In genomic region chr9:54356756-54357155, GRCm38 (mm10) we compare ENCODE assay signal across 20 mouse cellular contexts.
A peak's percentile ranks its signal among the peaks of the same experiment; 100 is the strongest.
DNase-seq lines count a peak whose midpoint lies in the region; ATAC-seq and TF ChIP-seq lines count a peak whose summit lies in the region.
"Had no signal": no experiment of that assay in that cellular context is flagged by ENCODE, and none has a peak within 500 bp of the region (broad histone marks: within the 10 kb centered on the region; RNA-seq: fewer than 3 reads in every experiment).

No protein-coding gene starts in this region.

- H3K4me2 ChIP-seq in forebrain, embryonic 13.5 days, result no peak overlapping the region
- H3K4me2 ChIP-seq in midbrain, postnatal 0 days (ENCODE audit: low read depth, low read length, poor library complexity, severe bottlenecking), result no peak overlapping the region
- H3K4me2 ChIP-seq: embryonic facial prominence, embryonic 12.5 days had no signal

- TF ChIP-seq CTCF in midbrain, postnatal 0 days (IDR thresholded peaks at IDR 0.05), result no peak

- H3K4me1 ChIP-seq in forebrain, embryonic 13.5 days, result no peaks in the 10 kb centered on the region
- no peaks in the 10 kb centered on the region for H3K4me1 ChIP-seq in midbrain, postnatal 0 days (ENCODE audit: insufficient read depth, low read length)
- H3K4me1 ChIP-seq: embryonic facial prominence, embryonic 10.5 days; embryonic facial prominence, embryonic 12.5 days had no signal

- H3K9me3 ChIP-seq in forebrain, embryonic 13.5 days (replicated peaks), result no peaks in the 10 kb centered on the region
- no peaks in the 10 kb centered on the region for H3K9me3 ChIP-seq in midbrain, postnatal 0 days (ENCODE audit: low read length)
- H3K9me3 ChIP-seq: embryonic facial prominence, embryonic 10.5 days; embryonic facial prominence, embryonic 12.5 days; G1E had no signal

- no peak overlapping the region for H3K4me3 ChIP-seq in forebrain, embryonic 13.5 days
- H3K4me3 ChIP-seq in midbrain, postnatal 0 days (ENCODE audit: low read depth, low read length), result no peak overlapping the region
- H3K4me3 ChIP-seq: embryonic facial prominence, embryonic 10.5 days; embryonic facial prominence, embryonic 12.5 days had no signal

- H3K36me3 ChIP-seq in forebrain, embryonic 13.5 days (ENCODE audit: poor library complexity, severe bottlenecking), result no peaks in the 10 kb centered on the region
- H3K36me3 ChIP-seq in midbrain, postnatal 0 days (ENCODE audit: insufficient read depth, low read length), result no peaks in the 10 kb centered on the region
- H3K36me3 ChIP-seq: embryonic facial prominence, embryonic 10.5 days; embryonic facial prominence, embryonic 12.5 days; G1E had no signal

- no peak overlapping the region for H3K27ac ChIP-seq in forebrain, embryonic 13.5 days
- H3K27ac ChIP-seq in midbrain, postnatal 0 days (ENCODE audit: low read depth, low read length), result no peak overlapping the region
- H3K27ac ChIP-seq: embryonic facial prominence, embryonic 10.5 days; embryonic facial prominence, embryonic 12.5 days had no signal

- ATAC-seq in forebrain, embryonic 13.5 days, result no peak
- ATAC-seq in midbrain, postnatal 0 days (ENCODE audit: low FRiP score), result no peak
- ATAC-seq: activated CD4-positive, CD25-positive, alpha-beta regulatory T cell, adult 4 months; forebrain, embryonic 14.5 days; forebrain, embryonic 16.5 days; Patski had no signal

- 93% methylated on average over 8 of the region's 8 CpGs for WGBS in forebrain, embryonic 13.5 days
- WGBS in midbrain, postnatal 0 days, result 96% methylated on average over 7 of the region's 8 CpGs

- no peaks in the 10 kb centered on the region for H3K27me3 ChIP-seq in forebrain, embryonic 13.5 days
- H3K27me3 ChIP-seq in midbrain, postnatal 0 days (ENCODE audit: insufficient read depth, low read length), result no peaks in the 10 kb centered on the region
- H3K27me3 ChIP-seq: embryonic facial prominence, embryonic 12.5 days; Patski had no signal

- DNase-seq in ES-CJ7 (ENCODE audit: low read depth, low spot score) (peak; percentile 32), R1 (ENCODE audit: low read depth, low spot score) (peak; percentile 62)
- DNase-seq in layer of hippocampus, postnatal 36 days, result no peak
- DNase-seq in midbrain, postnatal 0 days (ENCODE audit: low spot score), result no peak
- DNase-seq: adrenal gland, adult 8-10 months; adrenal gland, postnatal 14 days; adrenal gland, postnatal 36 days; cerebellum, adult 11-12 months; cerebellum, adult 2 months; cerebellum, adult 9-10 months; cerebellum, postnatal 10 days; cerebellum, postnatal 25 days had no signal

- no peak overlapping the region for H3K9ac ChIP-seq in forebrain, embryonic 13.5 days
- H3K9ac ChIP-seq in midbrain, postnatal 0 days (replicated peaks; ENCODE audit: low read length, poor library complexity, severe bottlenecking), result no peak overlapping the region
- H3K9ac ChIP-seq: embryonic facial prominence, embryonic 12.5 days had no signal

Comparison
In these comparisons a context has a peak if more than half of its experiments do, and no peak if none do; other contexts are left out.
1. DNase-seq: peak in ES-CJ7 (single experiment) and R1 (single experiment); none in layer of hippocampus, postnatal 36 days (0 of 2) and midbrain, postnatal 0 days (single experiment).